Mouse (Mus musculus) megakaryocyte, adult 5-6 weeks (primary cell): ENCODE measurements around the gene Srl. TPM values are rescaled to one million over a fixed set of nuclear protein-coding genes. Genes with fewer than 3 reads are reported as not detected.

Experiments
- total RNA-seq, 2 experiments: library from RNA; stranded (forward) in 1 of 2; stranded (reverse) in 1 of 2; fragments of 153-499, 151-499 nt in 1 of 2; fragments of 221-1000, 200-1000 nt in 1 of 2; gene quantifications; 2 replicates each; pipeline versions ENCODE4 v1.2.3 to v1.2.4; 2015 to 2017

Gene Srl
- total RNA-seq, 2 experiments from 2014 or later: 1.8 to 2.9 TPM

Other genes starting within 250 kb of the Srl start
- 2.1 and 3.0 TPM in 2 replicates for gene Adcy9, start 121.3 kb downstream of the Srl start, total RNA-seq (2015)
- 2.3 and 3.8 TPM in 2 replicates for gene Adcy9, start 121.3 kb downstream of the Srl start, total RNA-seq (2017)
- gene Tfap4, start 18.0 kb upstream of the Srl start, total RNA-seq (2015): 10.1 and 11.1 TPM in 2 replicates
- gene Tfap4, start 18.0 kb upstream of the Srl start, total RNA-seq (2017): 12.6 and 12.8 TPM in 2 replicates
- 0.80 TPM in 2 replicates for gene Glis2, start 52.9 kb upstream of the Srl start, total RNA-seq (2015)
- gene Glis2, start 52.9 kb upstream of the Srl start, total RNA-seq (2017): 0.28 and 0.51 TPM in 2 replicates
- 30.8 and 42.8 TPM in 2 replicates for gene Pam16, start 83.2 kb upstream of the Srl start, total RNA-seq (2015)
- gene Pam16, start 83.2 kb upstream of the Srl start, total RNA-seq (2017): 18.1 and 24.3 TPM in 2 replicates
- gene Vasn, start 98.1 kb upstream of the Srl start, total RNA-seq (2015): not detected in 2 replicates
- 0.12 TPM in 1 of 2 replicates, not detected in the other for gene Vasn, start 98.1 kb upstream of the Srl start, total RNA-seq (2017)
- gene Dnaja3, start 98.2 kb upstream of the Srl start, total RNA-seq (2015): 10.1 and 11.9 TPM in 2 replicates
- gene Dnaja3, start 98.2 kb upstream of the Srl start, total RNA-seq (2017): 26.1 and 27.8 TPM in 2 replicates
- 68.6 and 74.5 TPM in 2 replicates for gene Coro7, start 138.0 kb upstream of the Srl start, total RNA-seq (2015)
- 40.2 and 49.1 TPM in 2 replicates for gene Coro7, start 138.0 kb upstream of the Srl start, total RNA-seq (2017)
- gene Nmral1, start 177.5 kb upstream of the Srl start, total RNA-seq (2015): 45.6 and 46.1 TPM in 2 replicates
- gene Nmral1, start 177.5 kb upstream of the Srl start, total RNA-seq (2017): 43.5 and 47.8 TPM in 2 replicates
- gene Hmox2, start 184.5 kb upstream of the Srl start, total RNA-seq (2015): 74.5 and 91.4 TPM in 2 replicates
- 89.6 and 108 TPM in 2 replicates for gene Hmox2, start 184.5 kb upstream of the Srl start, total RNA-seq (2017)
- 12.0 and 12.2 TPM in 2 replicates for gene Cdip1, start 248.5 kb upstream of the Srl start, total RNA-seq (2015)
- 9.2 and 11.1 TPM in 2 replicates for gene Cdip1, start 248.5 kb upstream of the Srl start, total RNA-seq (2017)